Mouse (Mus musculus) skeletal muscle tissue, adult 2 months (tissue): ENCODE measurements around the gene Tppp3.

Experiments used
- DNase-seq: peaks from one replicate; pipeline ENCODE4 v3.0.0-alpha.2; 2012; ENCODE audit warnings: low read depth, low spot score

The Tppp3 gene

DNA sequence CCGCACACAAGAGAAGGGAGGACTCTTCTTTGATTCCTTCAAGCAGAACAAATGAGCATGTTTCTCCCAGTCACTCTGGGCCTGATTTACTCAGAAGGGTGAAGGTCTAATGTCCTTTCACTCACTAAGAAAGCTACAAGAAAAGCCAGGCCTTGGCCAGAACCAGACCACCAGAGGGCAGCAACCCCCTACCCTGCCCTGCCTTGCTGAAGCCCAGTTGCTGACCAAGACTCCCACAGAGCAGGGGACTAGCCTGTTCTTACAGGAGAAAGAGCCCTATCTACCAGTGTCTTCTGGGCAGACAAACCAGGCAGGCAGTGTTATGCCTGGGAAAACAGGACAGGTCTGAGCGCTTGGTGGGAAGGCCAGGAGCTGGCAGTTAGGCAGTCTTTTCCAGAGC is 13.1 kb upstream of the Tppp3 start:
- DNase-seq = peak; percentile 67

DNA sequence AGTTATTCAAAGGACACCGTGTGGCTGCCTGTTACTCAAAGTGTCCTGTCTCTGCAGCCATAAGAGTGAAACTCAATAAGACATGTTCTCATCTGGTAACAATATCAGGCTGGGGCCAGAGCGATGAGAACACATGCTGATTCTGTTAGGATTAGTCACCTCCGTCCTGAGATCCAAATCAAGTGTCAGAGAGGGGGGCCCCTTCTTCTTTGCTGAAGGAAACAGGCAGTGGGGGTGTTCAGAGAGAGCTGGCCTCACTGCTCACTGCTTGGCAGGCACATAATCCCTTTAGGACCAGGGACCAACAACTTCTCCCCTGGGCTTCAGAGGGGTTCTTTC is 12.7 kb upstream of the Tppp3 start:
- DNase-seq = peak; percentile 83

DNA sequence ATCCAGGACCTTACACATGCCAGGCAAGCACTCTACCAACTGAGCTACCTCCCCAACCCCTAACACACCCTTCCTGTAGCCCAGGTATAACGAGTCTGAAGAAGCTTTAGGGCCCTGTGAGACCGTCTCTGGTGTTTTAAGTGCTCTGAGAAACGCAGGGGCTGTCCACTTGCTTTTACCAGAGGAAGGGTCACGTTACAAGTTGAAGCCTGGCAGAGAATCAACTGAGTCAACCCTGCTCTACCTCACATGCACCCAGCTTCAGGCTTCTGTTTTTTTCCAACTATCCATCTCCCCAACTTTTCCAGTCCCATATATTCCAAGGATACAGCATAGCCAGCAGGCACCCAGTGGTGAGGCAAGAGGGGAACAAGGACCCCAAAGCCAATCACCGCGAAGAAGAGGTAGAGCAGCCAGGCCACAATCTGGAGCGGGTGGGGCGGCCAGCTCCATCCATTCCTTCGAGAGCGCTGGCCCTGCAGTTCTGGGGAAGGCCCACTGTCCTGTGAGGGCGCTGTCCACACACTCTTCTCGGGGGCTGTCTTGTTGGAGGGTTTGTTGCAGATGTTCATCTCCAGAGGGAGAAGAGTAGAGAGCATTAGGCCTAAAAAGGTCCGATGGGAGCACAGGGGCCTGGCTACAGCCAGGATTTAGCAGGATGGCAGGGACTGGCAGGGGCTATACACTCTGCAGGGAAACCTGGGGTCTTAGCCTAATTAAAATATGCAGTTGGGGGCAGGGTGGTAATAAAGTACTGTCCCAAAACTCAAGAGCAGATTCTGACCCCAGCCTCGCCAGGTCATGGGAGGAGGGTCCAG is 12.1 kb upstream of the Tppp3 start:
- peak; percentile 59 for DNase-seq

DNA sequence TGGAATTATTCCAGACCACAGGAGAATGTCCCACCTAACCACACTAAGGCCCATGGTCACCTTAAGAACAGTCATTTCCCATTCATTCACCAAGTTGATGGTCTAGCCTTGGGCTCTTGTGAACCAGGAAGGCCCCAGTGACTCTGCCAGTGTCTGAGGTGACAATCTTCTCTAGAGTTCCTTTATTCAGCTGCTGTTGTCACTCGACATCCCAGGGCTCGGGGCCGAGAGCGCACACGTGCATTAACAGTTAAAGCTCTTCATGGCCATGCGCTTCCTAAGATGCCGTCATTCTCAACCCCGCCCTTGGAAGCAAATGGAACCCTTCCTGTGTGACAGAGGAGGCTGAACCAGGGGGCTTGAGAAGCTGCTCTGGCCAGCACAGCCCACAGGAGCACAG is 10.8 kb upstream of the Tppp3 start:
- DNase-seq = no peak

DNA sequence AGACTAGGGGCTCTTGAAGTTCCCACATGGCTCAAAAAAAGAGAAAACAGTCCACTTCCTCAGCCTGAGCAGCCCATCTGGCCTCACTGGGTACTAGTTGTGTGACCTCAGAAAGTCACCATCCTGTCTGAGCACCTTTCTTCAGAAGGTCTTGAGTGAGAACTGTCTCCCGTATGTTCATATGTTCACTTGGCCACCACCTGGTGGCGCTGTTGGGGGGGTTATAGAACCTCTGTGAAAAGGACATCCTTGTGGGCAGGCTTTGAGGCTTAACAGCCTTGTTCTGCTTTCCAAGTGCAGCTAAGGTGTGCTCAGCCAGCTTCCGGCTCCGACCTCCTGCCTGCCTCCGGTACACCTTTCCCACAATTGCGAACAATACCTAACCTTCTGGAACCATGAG is 10.1 kb upstream of the Tppp3 start:
- DNase-seq = no peak

DNA sequence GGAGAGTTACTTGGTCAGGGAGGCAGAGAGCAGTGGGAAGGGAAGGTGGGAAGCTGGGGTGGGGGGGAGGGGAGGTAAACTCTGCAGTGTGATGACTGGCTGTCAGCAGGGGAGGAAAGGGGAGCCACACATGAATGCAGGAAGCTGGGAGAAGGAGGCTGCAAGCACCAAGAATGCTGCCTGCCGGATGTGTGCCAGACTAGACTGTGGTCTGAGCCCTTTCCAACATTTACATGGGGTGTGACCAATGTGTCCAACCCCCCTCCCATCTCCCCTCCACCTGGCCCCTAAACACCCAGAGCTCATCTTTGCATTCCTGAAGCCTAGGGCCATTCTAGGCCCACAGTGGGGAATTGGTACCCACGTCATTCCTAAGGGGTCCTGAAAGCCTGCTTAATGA is 9.7 kb upstream of the Tppp3 start:
- no peak for DNase-seq

DNA sequence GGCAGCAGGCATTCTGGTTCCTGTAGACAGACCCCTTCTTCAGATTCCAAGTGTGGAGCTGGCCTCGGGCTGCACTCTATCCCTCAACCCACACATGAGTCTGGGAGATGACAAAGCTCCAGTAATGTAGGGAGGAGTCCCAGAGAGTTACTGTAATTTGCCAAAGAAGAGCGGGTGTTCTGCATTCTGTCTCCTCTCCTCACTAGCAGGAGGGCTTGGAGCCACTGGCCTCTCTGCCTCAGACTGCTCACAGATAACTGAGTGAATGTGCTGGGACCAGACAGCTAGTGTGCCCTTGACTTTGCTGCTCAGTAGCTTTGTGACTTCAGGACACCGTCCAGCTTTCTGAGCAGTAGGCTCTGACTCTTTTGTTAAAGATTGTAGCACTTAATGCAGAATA is 6.5 kb upstream of the Tppp3 start:
- no peak for DNase-seq

DNA sequence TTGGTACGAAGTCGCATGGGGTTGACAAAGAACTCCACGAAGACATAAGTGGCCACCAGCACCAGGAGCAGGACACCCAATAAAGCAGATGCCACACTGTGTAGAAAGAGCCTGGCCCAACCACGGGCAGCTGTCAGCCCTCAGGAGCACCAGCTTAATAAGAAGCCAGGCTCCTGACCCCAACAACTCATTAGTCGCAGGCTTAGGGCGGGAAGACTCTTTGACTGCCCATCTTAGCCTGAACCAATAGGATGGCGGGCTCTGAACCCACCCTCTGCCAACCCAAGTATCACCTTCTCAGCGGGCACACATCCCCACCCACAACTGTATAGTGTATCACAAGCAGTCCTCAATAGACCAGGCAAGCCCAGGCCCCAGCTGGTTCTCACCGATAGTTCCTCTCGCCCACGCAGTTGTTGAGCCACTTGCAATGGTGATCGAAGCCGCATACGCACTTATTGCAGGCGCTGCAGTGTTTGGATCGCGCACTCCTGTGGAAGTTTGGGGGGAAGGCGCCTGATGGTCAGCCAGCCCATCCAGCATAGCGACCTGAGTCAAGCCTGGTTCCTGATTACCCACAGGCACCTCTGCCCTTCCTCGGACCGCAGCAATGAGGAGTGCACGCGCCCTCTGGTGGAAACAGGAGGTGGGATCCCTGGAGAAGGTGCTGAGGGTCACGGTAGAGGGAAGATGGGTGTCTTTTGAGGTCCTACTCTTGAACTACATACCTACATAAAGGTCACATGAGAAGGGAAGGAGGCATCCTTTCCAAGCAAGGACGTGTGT is 5.5 kb upstream of the Tppp3 start:
- no peak for DNase-seq

DNA sequence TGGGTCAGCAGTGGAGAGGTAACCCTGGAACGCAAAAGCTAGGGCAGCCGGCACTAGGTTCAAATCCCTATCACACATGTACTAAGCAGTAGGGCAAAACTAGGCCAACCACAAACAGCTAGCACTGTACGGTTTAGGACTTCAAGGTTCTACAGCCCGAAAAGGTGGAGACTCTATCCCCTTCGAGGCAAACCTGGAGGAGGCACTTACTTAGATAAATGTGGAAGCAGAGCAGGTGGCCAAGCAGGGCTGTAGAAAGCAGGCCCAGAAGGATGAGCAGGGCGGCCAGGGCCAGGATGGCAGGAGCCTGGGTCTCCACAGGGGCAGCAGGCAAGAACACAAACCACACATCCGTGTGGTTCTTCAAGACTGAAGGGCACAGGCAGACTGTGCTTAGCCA is 4.8 kb upstream of the Tppp3 start:
- no peak for DNase-seq

DNA sequence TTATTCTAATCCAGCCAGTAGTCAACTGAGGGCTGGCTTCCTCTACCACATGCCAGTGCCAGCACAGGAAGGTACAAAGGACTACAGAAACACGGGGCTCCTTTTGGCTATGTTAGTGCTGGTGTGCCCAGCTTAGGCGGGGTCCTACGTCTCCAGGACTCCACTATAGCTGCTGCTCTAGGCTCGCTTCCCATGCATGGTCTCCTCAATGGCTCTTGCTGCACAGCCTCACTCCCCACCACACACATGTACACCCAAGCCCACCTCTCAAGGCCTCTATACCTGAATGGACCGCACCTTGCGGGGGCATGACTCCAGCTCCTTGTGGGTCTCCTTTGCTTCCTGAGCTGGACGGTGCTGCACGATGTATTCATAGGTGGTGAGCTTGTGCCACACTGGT is 4.4 kb upstream of the Tppp3 start:
- no peak for DNase-seq

DNA sequence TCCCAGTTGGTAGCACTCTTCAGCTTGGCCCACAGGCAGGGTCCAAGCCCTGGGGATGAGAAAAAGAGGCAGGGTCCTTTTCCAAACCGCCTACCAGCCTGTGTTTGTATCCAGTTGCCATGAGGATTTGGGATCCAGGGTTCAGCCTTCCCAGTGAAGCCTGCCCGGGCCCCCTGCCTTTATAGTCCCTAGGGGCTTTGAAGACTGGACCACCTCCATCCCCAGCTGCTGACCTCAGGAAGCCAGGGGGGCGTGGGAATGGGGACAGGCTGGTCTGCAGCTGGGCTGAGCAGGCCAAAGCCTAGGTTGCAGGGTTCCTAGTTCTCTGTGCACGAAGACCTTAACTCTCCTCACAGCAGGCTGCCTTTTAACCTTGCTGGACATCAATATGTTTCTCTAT is 3.9 kb upstream of the Tppp3 start:
- DNase-seq = peak; percentile 68

DNA sequence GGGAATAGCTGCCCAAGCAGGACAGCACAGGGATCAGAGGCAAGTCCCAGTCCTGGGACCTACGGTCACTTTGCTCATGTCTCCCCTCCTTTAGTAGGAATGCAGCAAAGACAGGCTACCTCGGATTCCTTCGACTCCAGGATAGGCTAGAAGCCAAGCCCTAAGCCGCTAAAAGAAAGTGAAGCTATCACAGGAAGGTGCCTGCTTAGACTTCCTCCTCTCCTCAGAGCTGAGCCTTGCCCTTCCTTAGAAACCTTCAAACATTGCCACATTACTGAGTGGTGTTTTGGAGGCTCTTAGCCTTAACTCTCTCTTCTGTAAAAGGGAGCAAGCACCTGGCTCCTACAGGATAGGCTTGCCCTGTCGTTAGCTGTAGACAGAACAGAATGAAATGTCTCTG is 3.4 kb upstream of the Tppp3 start:
- no peak for DNase-seq

DNA sequence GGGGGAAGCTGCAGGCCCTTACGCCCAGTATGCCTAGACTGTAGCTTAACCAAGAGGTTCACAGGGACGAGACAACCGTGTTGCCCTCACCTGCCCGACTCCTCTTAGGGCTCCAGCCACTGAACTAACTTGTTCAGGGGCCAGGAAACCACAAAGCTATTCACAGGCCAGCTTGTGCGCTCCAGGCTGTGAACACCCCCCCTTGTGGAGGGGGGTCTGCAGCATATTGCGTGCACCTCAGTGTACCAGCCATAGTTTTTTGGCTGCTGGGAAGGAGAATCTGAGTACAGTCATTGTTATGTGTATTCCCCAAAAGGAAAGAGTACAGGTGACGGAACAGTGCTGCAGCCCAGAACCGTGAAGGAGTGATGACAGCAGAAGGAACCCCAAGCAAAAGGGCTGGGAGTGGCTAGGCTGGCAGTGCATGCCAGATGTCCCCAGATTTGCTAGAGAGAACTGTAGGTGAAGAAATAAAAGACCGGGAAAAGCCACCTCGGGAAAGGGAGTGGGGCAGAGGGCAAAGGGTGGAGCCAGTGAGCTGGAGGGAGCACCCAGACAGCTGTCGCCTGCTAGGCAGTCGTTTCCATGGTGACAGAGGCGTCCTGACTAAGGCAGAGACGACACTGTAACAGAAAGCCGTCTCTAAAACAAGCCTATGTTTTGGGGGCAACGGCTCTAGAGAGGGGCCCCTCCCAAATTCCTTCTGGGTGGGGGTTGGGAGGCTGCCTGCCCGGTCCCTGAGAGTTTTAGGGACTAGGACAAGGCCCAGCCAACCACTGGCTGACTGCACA is 2.7 kb upstream of the Tppp3 start:
- peak; percentile 85 for DNase-seq

DNA sequence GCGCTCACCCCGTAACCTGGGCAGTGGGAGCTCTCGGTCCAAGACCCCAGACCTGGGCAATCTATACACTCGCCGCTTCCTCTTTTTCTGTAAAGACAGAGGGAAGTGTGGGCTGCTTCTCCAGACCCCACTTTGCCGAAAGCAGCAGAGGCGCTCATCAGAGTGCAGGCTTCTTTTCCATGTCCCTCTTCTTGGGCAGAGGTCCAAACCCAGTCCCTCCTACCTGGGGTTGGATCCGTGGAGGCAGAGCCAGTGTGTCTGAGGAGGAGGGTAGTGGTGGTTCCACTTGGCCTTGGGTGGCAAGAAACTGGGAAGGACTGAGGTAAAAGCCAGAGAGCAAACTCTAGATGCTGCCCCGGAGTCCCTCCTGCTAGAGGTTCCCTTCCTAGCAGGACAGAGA is 1.7 kb upstream of the Tppp3 start:
- no peak for DNase-seq

DNA sequence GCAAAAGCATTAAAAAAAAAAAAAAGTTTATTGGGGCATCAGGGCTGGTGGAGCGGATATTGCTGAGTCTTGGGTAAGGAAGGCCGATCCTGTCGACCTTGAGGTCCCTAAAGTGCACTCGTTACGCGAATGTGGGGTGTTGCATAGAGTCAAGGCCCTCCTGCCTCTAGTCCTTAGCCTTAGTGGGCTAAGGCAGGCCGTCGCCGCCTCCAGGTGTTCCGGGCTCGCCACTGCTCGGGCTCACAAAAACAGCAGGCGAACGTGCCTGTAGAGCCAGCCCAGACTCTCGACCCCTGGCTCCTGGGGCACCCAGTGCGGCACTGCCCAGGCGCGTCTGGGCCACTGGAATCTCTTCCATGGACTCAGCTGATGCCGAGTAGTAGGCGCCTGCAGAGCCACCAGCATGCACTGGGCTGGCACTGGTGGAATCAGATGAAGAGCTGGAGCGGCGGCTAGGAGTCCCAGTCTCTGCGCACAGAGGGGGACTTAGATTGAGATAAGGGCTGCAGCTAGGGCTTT is 1.1 kb upstream of the Tppp3 start:
- DNase-seq = no peak

DNA sequence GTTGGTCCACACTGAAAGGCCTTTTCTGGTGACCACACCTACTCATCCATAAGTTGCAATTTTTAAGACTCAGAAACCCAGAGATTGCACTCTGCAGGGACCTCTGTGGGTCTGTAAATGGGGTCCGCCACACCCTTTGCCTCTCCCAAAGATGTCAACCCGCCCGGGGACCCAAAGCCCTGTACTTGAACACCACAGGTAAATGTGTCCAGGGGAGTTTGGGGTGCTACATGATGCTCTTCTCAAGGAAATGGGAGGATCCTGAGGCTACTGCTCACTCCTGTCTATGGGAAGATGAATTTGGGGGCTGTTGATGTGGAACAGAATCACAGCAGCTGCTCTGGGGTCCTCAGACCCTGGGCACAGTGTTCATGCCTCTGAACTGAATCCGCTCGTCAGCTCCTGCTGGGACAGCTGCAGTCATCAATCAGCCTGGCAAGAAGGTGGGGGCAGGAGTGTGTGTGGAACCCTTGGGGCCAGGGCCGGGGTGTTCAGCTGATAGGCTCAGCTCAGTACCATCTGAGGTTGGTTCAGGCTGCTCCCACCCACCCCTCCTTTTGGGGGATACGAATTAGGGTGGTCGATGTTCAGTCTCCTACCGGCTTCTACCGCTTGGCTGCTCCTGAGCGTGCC is 529 bp downstream of the Tppp3 start:
- DNase-seq = no peak

DNA sequence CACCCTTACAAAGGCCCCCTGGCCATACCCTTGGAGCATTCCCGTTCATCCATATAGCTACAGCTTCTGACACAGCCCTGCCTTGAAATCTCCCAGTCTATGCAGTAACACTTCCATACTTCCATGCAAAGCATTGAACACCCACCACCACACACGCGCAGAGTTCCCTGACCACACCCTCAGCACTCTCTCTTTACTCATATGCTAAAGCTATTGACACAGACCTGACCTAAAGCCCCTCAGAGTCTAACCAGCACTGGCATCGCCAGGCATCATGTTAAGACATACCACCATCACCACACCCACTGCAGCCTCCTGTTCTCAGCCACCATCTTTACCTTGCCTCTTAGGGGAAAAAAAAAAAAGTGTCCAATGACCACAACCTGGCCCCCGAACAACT is 1.1 kb downstream of the Tppp3 start:
- no peak for DNase-seq

DNA sequence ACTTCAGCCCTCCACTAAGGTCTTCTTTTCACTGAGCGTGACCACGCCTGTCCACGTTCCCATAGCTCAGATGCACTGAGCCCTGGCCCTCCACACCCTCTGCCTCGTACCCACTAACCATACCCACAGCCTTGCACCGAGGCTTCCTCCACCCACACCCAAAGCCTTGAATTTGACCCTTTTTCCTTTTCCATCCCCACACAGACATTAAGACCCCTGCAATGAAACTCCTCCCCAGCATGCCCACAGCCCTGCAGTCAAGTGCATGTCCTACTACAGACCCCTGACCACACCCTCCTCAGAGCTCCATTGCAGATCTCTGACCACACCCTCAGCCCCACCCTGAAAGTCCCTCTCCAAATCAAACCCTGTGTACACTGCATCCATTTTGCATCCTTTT is 1.5 kb downstream of the Tppp3 start:
- DNase-seq = no peak

DNA sequence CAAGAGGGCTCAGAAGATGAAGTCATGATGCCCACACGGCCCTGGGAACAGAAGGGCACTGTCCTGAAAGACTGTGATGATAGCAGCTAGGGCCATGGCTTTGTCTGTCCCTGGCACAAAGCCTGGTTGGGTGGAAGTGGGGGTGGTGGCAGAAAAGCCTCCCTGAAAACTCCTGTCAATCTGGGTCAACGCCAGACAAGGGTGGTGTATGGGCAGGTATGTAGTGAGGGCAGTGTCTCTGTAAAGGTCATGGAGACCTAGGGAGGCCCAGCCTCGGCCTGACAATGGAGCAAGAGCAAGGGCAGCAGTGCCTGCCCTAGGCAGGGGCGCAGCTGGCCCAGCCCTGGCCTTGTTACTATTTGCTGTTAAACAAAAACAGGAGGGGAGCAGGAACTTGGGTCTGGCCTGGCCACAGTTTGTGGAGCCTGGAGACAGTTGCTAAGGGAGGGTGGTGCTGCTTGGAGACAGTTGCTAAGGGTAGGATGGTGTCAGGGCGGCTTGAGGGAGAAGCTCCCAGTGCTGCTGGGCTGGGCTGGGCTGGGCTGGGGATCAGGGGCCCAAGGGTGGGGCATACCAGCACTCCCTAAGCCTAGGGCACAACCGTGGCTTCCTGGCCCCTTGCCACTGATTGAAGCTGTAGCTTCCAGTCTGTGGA is 2.2 kb downstream of the Tppp3 start:
- DNase-seq = peak; percentile 69

DNA sequence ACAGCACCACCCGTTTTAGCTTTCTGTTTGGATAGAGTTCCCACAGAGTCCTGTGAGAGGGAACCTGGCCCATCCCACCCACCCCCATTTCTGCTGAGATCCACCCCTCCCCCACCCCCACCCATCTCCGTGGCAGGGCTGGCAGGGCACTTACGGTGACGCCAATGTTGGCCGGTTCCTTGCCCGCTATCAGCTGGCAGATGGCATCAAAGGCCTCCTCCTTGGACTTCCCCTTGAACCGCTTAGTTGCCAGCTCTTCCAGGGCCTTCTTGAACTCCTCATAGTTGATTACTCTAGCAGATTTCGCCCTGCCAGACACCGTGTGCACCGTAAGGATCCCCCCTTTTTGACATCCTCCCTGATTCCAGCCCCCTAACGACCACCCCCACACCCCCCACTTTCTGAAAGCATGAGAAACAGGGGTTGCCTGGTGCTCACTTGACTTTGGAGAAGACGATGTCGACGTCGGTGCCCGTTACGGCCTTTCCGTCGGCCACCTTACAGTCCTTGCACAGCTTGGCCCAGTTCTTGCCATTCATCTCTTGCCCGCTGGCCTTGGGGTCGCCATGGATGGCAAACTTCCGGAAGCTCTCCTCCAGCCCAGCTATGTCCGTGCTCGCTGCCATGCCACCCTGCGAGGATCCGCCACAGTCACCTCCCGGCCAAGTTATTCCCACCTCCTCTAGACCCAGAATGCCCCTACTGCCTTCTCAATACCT is 3.2 kb downstream of the Tppp3 start:
- DNase-seq = no peak
